Mouse (Mus musculus) bone marrow, adult 2 months (tissue): ENCODE results near the gene Nit1.
"Not testable (repeated sequence)": the region's sequence is repeated elsewhere in the genome, so short reads cannot be mapped to it uniquely, and the experiment has no call there.

Experiments
- CTCF ChIP-seq: fragments of 200-500 bp; IDR thresholded peaks from 2 replicates; pipeline ENCODE4 v1.5.1; 2011; ENCODE audit warnings: low read length, control low read depth; ENCODE audit not compliant: control insufficient read depth, insufficient read depth
- POLR2A ChIP-seq: fragments of 200-500 bp; IDR thresholded peaks from 2 replicates; pipeline ENCODE4 v1.6.1; 2011; ENCODE audit warnings: low read depth, mild to moderate bottlenecking, control low read depth, low read length, borderline replicate concordance; ENCODE audit not compliant: control insufficient read depth

GRCm38 (mm10) chr1:171306157-171306556 lies 39.3 kb downstream of the Nit1 start:
- TF ChIP-seq POLR2A, CTCF: not testable (repeated sequence)
